Mouse (Mus musculus) cerebellum, adult 8-10 months (tissue): ENCODE measurements at regions not wholly inside any gene's neighbourhood (a gene's known extent, or its start where the extent isn't known, plus 50 kb on each side); places are given as distances from the start of the nearest gene placed in this dataset.

ENCODE experiments used
- DNase-seq: peaks from one replicate; pipeline ENCODE4 v3.0.0; 2022

DNA sequence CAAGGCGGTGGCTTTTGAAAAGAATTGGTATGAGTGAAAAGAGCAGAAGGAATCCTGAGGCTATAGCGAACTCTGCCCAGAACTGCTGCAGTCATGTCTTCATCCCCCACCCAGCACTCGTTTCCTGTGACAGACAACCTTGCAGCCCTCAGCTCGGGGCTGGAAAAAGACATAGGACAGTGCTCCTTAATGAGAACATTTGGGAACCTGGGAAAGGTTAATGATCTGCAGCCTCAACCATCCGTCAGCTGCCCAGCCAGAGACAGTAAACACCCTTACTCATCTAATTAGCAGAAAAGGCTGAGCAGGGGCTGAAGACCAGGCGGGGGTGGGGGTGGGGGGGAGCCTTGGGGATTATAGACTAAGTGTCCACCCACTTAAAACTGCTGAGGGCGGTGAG, 76.3 kb upstream of the Arhgap36 start:
- DNase-seq = no peak

DNA sequence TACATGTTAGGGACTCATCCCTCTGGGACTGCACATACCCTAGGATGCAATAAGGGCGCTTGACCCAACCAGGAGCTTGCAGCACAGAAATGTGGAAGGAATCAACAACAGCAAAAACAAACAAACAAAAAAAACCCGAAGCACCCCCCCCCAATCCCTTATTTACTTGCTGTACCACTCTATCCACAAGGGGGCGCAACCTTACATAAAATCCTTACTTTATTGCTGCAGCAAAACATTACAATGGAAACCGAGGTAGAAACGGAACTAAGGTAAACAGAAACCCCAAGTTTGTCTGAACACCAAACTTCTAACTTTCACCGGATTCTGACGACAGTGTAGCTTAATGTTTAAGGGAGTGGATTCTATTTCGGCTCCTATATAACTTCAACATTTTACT, 86.7 kb upstream of the Arhgap36 start:
- DNase-seq = peak; percentile 8

DNA sequence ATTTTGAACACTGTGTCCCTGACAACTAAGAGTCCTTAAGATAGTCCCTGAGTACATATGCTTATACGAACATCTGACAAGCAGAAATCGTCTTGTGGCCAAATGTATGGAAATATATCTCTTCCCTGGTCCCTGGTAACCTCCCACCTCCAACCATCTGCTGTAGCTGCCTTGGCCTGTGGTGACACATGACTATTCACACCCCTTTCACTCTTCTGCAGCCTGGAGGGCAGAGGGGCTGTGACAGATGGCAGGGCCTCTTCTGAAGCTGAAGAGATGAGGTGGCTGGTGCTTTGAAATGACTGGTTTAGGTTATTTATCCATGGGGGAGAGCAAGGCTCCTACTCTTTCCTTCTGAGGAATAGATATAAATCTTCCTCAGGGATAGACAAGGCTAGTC, 82.3 kb upstream of the Enox2 start:
- DNase-seq = no peak

DNA sequence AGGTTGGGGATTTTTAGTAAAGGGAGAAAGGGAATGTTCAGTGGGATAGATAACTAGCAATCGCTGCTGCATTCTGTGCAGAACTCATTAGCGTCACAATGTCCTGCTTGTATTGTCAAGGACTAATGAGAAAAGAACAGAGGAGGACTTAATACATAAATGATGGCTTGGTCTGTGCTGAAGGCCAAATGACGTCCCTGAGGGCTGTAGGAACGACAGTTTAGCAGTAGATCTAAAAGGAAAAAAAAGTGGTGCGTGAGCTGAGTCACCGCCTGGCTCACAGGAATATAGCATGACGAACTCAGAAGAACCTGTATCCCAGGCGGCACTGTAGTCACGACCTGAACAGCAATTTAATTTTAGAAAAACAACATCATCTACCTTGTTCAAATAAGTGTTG, 81.3 kb upstream of the Enox2 start:
- no peak for DNase-seq

DNA sequence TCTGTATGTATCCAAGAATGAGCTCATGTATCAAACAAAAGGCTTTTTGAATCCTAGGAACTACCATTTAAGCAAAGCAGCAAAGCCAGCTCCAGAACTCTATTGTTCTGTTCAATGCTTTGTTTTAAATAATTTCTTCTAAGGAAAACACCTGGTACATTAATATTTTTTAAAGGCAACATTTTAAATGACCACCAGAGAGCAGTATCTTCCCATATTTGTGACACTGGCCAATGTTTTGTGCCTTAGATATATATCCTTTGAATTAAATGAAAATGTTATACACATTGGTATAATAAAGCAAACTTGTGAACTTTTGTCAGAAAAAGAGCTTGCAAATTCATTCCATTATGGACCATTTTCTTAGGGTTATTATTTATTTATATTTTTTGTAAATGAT, 58.4 kb upstream of the Enox2 start:
- no peak for DNase-seq
